Mouse (Mus musculus): ENCODE data around the gene Tfam.

Tfam gene

GRCm38 (mm10) chr10:71238240-71238554 lies at the start of gene Tfam:
Gene Tfam, minus strand, starts transcription at chr10:71238280.
- no peak for DNase-seq (ENCODE audit: low spot score)

DNA sequence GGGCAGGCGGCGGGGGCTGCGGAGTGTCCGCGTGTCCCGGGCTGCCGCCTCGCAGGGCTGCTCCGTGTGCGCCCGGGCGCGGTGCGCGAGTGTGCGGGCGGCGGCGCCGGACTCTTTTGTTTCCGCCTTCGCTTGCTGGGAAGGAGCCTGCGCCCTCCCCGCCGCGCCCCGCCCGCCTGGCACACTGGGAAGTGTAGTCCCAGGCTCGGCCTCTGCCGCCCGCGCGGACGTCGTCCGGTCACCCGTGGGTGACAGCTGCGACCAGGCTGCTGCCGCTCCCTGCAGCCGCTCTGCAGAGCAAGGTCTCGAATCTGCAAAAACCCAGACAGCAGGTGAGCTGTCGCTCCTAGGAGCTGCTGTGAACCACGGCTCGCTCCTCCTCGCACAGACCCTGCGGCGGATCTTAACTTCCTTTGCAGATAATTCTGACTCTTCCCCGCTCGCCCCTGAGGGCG lies 47.1 kb upstream of the Tfam start, which contains the start of gene Ube2d1:
Ube2d1 (minus strand) TSS at position 137 of the 455 bp plus-strand sequence.
- peak; percentile 86 for DNase-seq (ENCODE audit: low spot score)

DNA sequence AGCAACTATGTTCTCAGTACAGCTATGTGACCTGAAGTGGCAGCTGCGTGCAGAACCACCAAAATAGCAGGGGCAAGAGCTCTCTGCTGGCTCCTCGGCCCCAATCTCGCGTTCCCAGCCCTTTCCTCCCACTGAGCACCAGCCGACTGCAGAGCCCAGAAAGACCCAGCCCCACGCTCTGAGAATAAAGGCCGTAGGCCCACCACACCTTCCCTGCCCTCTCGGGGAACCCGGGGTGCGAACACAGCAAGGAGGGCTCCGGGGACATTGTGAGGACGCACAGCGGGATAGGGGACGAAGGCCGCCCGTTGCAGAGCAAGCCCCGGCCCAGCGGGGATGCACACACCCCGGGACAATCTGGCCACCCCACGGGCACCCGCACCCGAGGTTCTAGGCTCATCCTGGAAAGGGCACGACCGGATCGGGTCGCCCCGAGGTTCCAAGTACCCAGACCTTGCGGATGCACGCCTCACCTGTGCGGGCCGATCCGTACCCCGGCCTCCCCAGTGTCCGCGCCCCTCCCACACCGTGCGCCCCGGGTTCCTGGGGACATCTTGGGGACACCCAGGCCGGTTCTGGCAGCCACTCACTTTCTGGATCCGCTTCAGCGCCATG lies 46.5 kb upstream of the Tfam start:
- DNase-seq (ENCODE audit: low spot score) = no peak

GRCm38 (mm10) chr10:71284131-71284510 lies 46.0 kb upstream of the Tfam start:
- DNase-seq (ENCODE audit: low spot score) = no peak

GRCm38 (mm10) chr10:71273008-71273739 lies 35.1 kb upstream of the Tfam start:
- no peak for DNase-seq (ENCODE audit: low spot score)

DNA sequence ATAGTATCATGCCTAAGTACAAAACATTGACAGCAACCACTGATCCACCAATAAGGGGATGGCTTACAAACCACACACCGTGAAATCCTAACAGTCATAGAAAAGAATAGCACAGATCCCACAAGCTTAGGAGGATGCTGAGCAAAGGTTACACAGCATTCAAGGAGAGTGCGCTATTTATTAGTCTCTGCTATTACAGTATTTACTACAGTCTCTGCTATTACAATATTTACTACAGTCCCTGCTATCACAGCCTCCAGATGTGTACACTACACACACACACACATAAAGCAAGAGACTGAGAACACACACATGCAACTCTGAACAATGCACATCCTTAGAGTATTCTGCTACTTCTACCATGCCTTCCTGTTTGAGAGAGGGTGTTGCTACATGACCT lies 29.9 kb upstream of the Tfam start:
- no peak for DNase-seq (ENCODE audit: low spot score)

DNA sequence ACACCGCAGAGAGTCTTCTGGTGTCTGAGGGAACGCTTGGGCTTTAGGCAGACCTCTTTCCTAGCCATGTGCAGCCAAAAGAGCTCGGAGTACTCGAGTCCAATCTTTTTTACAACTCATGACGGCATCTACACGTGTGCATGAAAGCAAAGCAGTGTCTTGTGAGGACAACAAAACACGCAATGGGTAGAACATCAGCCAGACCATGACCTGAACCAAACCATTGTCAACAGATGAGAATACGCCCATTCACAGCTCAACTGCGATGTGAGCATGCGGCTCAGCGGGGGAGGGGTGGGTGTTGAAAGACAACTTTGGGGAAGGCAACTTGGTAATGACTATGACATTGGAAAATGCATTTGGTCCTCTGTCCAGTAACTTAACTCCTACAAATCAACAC lies 29.4 kb upstream of the Tfam start:
- DNase-seq (ENCODE audit: low spot score) = no peak

DNA sequence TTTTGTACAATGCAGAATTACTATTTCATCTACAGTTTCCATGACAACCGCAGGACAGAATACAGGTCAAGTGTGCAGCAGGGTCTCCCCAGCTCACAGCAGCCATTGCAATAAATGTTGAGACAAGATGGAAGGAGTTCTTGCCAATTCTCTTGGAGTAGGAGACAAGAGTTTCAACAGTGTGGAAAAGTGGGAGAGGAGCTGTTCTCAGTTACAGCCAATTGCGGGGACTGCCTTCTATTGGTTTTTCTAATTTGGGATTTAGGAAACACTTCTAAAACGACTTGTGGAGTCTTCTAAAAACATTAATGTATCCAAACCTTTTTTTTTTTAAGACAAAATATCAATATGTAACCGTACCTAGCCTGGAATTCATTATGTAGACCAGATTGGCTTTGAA lies 27.0 kb upstream of the Tfam start:
- DNase-seq (ENCODE audit: low spot score) = no peak

GRCm38 (mm10) chr10:71261637-71262036 lies 23.6 kb upstream of the Tfam start:
- DNase-seq (ENCODE audit: low spot score) = no peak

DNA sequence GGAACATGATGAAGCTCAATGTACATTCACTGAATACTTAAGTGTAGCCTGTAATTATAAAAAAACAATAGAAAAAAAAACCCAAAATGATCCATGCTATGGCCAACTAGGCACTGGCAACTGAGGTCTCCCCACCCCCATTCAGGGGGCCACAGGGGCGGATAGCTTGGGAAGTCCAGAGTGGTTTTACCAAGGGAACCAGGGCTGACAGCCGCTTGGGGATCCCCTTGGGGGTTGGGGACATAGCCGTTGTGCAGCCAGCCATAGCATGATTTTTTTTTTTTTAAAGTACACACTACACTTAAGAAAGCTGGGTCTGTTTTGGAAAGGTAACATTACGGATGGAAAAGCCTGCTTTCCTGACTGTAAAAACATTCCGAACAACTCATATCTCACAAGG lies 20.9 kb upstream of the Tfam start:
- DNase-seq (ENCODE audit: low spot score) = no peak

DNA sequence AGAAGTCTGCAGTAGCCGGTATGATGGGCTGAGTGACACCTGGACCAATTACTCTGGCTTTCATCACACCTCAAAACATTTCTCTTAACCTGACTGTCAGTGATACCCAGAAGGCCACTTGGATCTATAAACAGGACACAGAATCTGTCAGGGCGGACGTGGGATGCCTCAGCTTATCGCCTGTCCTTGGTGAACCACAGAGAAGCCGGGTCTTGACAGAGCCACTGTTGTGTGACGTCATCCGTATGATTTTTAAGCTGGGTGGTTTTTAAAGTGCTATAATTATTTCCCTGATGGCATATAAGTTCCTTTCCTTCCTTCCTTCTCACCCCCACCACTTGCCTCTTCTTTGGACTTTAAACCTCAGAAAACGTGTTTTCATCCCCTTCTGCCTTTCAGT lies 20.4 kb upstream of the Tfam start:
- no peak for DNase-seq (ENCODE audit: low spot score)

DNA sequence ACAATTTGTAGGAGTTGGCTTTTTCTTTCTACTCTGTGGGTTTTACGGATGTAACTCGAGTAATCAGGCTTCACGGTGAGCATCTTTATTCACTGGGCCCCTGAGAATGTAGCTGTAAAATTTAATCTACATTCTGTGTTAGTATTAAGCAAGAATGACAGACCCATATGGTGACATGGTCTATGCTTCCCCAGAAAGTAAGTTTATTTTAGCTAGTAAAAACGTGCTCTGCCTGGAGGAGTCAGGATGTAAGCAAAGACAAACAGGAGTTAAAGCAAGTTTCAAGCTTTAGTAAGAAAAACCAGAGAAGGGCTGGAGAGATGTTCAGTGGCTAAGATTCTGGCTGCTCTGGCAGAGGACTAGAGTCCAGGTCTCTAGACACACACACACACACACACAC lies 15.1 kb upstream of the Tfam start:
- no peak for DNase-seq (ENCODE audit: low spot score)

GRCm38 (mm10) chr10:71252421-71252820 lies 14.3 kb upstream of the Tfam start:
- DNase-seq (ENCODE audit: low spot score) = no peak

GRCm38 (mm10) chr10:71251846-71252245 lies 13.8 kb upstream of the Tfam start:
- DNase-seq (ENCODE audit: low spot score) = no peak

- DNase-seq (ENCODE audit: low spot score) = no peak
These were observed 13.2 kb upstream of the Tfam start for GRCm38 (mm10) chr10:71251256-71251655.

DNA sequence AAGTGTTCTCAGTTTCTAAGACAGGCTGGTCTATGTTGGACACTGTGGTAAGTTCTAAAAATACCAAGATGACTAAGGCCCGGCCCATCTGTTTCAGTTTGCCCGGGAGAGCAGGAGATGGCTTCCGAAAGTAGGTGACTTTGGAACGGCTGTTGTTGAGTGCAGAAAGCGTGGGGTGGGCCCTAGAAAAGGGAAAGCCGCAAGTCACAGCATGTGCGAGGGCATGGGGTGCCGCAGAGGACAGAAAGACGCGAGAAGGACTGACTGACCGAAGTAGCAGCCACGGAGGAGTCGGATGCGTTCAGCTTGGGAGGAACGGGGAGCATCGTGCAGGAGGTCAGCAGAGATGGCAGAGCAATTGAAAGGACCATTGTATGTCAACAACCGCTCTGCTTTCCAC lies 12.4 kb upstream of the Tfam start:
- DNase-seq (ENCODE audit: low spot score) = no peak

DNA sequence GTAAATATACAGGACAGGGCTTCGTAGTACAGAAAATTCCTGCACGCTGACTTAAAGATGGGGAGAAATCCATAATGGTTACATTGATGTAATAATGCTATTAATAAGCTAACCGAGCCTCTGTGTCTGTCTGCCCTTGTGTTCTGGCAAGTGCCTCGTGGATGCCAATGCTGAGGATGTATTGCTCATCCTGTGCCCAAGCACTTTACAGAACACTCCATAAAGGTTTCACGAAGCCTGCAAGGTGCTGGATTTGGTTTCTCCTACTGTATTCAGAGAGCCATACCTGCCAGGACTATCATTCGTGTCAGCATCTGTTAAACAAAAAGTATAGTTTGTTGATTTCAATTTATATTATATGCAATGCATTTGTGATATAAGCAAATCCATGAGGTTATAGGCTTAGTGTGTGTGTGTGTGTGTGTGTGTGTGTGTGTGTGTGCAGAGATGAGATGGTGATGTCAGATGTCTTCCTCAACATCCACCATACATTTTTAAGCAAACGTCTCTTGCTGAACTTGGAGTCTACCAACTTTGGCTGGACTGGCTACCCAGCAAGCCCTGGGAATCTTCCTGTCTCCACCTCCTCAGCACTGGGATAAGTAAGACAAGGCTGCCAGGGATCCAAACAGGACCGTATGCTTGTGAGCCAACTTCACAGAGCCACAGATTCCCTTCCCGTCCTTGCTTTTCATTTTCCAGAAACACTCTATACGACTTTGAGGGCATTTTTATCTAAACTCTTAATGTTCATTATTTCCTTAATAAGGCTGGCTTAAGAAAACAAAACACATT lies 11.2 kb upstream of the Tfam start:
- DNase-seq (ENCODE audit: low spot score) = no peak

- DNase-seq (ENCODE audit: low spot score) = no peak
These were observed 8.9 kb upstream of the Tfam start for GRCm38 (mm10) chr10:71246956-71247355.

DNA sequence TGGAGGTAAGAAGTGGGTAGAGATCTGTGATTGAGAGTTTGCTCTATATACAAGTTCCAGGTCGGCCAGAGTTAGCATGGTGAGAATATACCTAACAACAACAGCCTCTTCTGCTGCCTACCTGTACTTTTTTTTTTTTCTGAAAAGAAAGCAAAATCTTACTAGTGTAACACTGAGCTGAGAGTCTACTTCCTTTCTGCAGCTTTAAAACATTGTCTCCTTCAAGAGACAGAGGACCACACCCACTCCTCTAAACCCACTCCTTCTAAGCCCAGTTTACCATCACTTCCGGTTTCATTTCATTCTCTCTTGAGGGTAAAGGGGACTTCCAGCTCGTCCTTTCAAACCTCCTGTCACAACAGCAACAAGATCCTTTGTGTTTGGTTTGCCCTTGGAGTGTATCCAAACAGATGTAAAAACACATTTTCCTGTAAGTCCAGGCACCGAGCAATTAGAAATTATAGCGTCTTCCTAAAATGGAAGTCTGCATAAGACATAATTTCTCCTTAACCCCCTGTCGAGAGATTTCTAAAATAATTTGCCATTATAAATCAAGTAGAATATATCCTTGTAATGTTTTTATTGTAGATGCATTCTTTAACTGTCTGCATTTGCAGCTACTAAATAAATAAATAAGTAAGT lies 1.5 kb upstream of the Tfam start:
- DNase-seq (ENCODE audit: low spot score) = no peak

DNA sequence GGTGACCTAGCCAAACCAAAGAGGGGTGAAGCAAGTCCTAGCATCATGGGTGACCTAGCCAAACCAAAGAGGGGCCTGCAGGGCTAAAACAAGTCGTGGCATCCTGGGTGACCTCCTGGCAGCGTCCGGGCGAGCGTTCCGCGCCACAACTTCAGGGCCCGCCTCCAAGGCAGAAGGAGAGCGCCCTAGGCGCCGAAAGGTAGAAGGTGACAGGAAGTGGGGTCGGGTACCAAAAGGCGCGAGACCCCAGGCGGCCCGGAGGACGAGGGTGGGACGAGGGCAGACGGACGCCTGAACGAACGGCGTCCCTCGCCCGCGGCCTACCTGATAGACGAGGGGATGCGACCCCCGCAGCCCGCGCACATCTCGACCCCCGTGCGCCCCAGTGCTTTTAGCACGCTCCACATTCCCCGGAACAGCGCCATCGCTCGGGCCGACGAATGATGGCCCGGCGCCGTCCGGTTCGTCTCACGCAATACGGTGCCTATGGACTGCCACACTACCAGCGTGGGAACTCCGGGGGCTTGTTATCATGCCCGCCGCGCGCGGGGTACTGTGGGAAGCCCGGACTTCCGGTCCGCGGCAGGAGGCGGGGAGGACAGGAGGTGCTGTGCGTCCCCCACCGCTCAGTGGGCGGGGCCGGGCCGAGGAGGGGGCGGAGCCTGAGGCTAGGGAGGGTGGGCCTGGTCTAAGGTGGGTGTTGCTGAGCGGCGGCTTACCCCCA lies 402 bp downstream of the Tfam start:
- peak; percentile 98 for DNase-seq (ENCODE audit: low spot score)

- no peak for DNase-seq (ENCODE audit: low spot score)
These were observed 4.0 kb downstream of the Tfam start for GRCm38 (mm10) chr10:71234071-71234470.

GRCm38 (mm10) chr10:71225894-71226293 lies 12.2 kb downstream of the Tfam start:
- DNase-seq (ENCODE audit: low spot score) = peak; percentile 74

Measured in ovary, postnatal 36 days (tissue).